Mouse (Mus musculus): ENCODE data around the gene Syt1. TPM values are rescaled to one million over a fixed set of nuclear protein-coding genes. Genes with fewer than 3 reads are reported as not detected.

Gene Syt1
- polyA plus RNA-seq, 1 experiment from 2014 or later = 0.12 TPM

DNA sequence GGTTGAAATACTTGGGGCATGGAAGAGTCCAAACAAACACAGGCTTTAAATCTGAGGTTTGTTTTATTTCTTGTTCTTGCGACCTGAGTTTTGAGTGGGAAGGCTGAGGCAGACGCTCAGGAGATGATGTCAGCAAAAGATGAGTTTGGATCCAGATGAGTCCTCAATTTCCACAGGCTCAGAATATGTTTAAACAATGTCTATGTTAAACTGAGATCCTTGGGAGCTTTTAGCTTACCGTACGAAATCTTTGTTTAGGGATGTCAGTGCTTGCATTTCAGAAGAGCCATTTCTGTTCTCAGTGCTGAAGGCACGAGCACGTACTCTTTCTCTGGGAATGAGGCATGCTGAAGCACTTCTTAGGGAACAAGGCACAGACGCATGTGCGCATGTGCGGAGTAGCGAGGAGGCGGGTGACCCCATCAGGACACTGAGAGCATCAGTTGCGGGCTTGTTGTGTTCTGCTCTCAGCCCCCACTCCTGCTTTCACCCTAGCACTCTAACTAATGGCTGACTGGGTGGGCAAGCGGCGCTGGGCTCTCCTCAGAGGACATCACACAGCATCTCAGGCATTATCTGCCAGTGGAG, 400.6 kb downstream of the Syt1 start:
- DNase-seq (ENCODE audit: low spot score) = no peak
- H3K27ac ChIP-seq (ENCODE audit: low read length) = no peak overlapping the region
- H3K9me3 ChIP-seq (ENCODE audit: low read length) = no peaks in the 10 kb centered on the region
- H3K9ac ChIP-seq (replicated peaks; ENCODE audit: low read depth) = no peak overlapping the region
- no peaks in the 10 kb centered on the region for H3K4me1 ChIP-seq (ENCODE audit: insufficient read depth, low read depth, low read length)
- no peaks in the 10 kb centered on the region for H3K27me3 ChIP-seq (replicated peaks; ENCODE audit: insufficient read depth, low read length)
- no peak overlapping the region for H3K4me2 ChIP-seq (replicated peaks; ENCODE audit: low read depth, low read length)
- no peaks in the 10 kb centered on the region for H3K36me3 ChIP-seq (ENCODE audit: insufficient read depth, low read length)
- no peak overlapping the region for H3K4me3 ChIP-seq (ENCODE audit: low read depth, low read length)
- no peak for TF ChIP-seq CTCF (IDR thresholded peaks at IDR 0.05)
- TF ChIP-seq EP300 (IDR thresholded peaks at IDR 0.05) = no peak
- 62% methylated on average over 14 of the region's 14 CpGs for WGBS
- ATAC-seq = no peak

GRCm38 (mm10) chr10:108601672-108602412, 408.9 kb downstream of the Syt1 start:
- no peak for ATAC-seq
- TF ChIP-seq EP300 (IDR thresholded peaks at IDR 0.05) (no peak), CTCF (IDR thresholded peaks at IDR 0.05) (no peak)
- Histone ChIP-seq H3K9me3 (ENCODE audit: low read length) (peaks cover 6% of the 10 kb centered on the region; the same call in 1 of the 2 replicates), H3K27ac (ENCODE audit: low read length) (no peak overlapping the region), H3K27me3 (replicated peaks; ENCODE audit: insufficient read depth, low read length) (no peaks in the 10 kb centered on the region), H3K36me3 (ENCODE audit: insufficient read depth, low read length) (no peaks in the 10 kb centered on the region), H3K4me2 (replicated peaks; ENCODE audit: low read depth, low read length) (no peak overlapping the region), H3K4me3 (ENCODE audit: low read depth, low read length) (no peak overlapping the region), H3K9ac (replicated peaks; ENCODE audit: low read depth) (no peak overlapping the region), H3K4me1 (ENCODE audit: insufficient read depth, low read depth, low read length) (no peaks in the 10 kb centered on the region)
- WGBS = 33% methylated on average over 8 of the region's 8 CpGs
- no peak for DNase-seq (ENCODE audit: low spot score)

DNA sequence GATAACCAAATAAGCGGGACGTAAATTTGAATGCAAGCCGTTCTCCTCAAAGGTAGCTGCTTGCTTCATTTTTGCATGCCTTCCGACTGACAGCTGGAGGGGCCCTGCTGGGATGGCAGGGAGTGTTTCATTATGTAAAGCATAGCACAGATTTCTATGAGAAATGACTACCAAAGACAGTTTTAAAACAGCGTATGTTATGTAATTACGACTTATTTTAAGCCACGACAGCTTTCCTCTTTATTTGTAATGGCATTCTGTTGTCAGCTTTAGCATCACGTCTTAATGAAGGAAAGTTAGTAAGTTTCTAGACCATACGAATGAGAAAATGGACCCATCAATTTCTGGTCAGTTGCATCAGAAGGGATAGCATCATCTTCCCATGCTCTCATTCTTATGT, 410.1 kb downstream of the Syt1 start:
- TF ChIP-seq EP300 (IDR thresholded peaks at IDR 0.05) (no peak), CTCF (IDR thresholded peaks at IDR 0.05) (no peak)
- ATAC-seq (no peak), DNase-seq (ENCODE audit: low spot score) (no peak)
- Histone ChIP-seq H3K4me2 (replicated peaks; ENCODE audit: low read depth, low read length) (no peak overlapping the region), H3K9ac (replicated peaks; ENCODE audit: low read depth) (no peak overlapping the region), H3K9me3 (ENCODE audit: low read length) (peaks cover 6% of the 10 kb centered on the region; the same call in 1 of the 2 replicates), H3K4me3 (ENCODE audit: low read depth, low read length) (no peak overlapping the region), H3K27me3 (replicated peaks; ENCODE audit: insufficient read depth, low read length) (no peaks in the 10 kb centered on the region), H3K36me3 (ENCODE audit: insufficient read depth, low read length) (no peaks in the 10 kb centered on the region), H3K4me1 (ENCODE audit: insufficient read depth, low read depth, low read length) (no peaks in the 10 kb centered on the region), H3K27ac (ENCODE audit: low read length) (no peak overlapping the region)
- 85% methylated on average over 9 of the region's 9 CpGs for WGBS

DNA sequence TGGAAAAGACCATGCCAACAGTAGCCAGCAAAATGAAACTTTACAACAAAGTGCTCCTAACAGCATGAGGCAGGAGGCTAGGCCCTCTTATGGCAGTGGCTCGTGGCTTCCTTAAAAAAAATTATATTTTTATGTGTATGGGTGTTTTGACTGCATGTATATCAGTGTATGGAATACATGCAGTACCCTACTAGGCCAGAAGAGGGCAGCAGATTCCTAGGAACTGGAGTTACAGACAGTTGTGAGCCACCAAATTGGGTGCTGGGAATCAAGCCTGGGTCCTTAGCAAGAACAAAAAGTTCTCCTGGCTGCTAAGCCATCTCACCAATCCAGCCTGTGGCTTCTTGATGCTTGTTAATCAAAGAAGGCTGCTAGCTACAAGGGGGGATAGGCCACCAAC, 413.4 kb downstream of the Syt1 start:
- ATAC-seq = no peak
- H3K4me2 ChIP-seq (replicated peaks; ENCODE audit: low read depth, low read length) = no peak overlapping the region
- WGBS = 96% methylated on average over 1 of the region's 1 CpGs

GRCm38 (mm10) chr10:108596162-108596927, 414.4 kb downstream of the Syt1 start:
- H3K36me3 ChIP-seq (ENCODE audit: insufficient read depth, low read length) = no peaks in the 10 kb centered on the region
- no peaks in the 10 kb centered on the region for H3K27me3 ChIP-seq (replicated peaks; ENCODE audit: insufficient read depth, low read length)
- no peak overlapping the region; the same call in 1 of the 2 replicates for H3K4me2 ChIP-seq (replicated peaks; ENCODE audit: low read depth, low read length)
- ATAC-seq (no peak), DNase-seq (ENCODE audit: low spot score) (no peak)
- H3K4me1 ChIP-seq (ENCODE audit: insufficient read depth, low read depth, low read length) = no peaks in the 10 kb centered on the region
- WGBS = 20% methylated on average over 11 of the region's 11 CpGs
- H3K9ac ChIP-seq (replicated peaks; ENCODE audit: low read depth) = no peak overlapping the region
- H3K9me3 ChIP-seq (ENCODE audit: low read length) = peaks cover 6% of the 10 kb centered on the region; the same call in 1 of the 2 replicates
- H3K4me3 ChIP-seq (ENCODE audit: low read depth, low read length) = no peak overlapping the region
- no peak overlapping the region for H3K27ac ChIP-seq (ENCODE audit: low read length)
- no peak for TF ChIP-seq CTCF (IDR thresholded peaks at IDR 0.05)
- TF ChIP-seq EP300 (IDR thresholded peaks at IDR 0.05) = no peak

More for the DNA sequence above, 413.4 kb downstream of the Syt1 start:
- H3K4me1 ChIP-seq (ENCODE audit: insufficient read depth, low read depth, low read length) = no peaks in the 10 kb centered on the region
- H3K4me3 ChIP-seq (ENCODE audit: low read depth, low read length) = no peak overlapping the region
- DNase-seq (ENCODE audit: low spot score) = no peak
- TF ChIP-seq EP300 (IDR thresholded peaks at IDR 0.05) (no peak), CTCF (IDR thresholded peaks at IDR 0.05) (peak; percentile 43)
- no peak overlapping the region for H3K27ac ChIP-seq (ENCODE audit: low read length)
- peaks cover 6% of the 10 kb centered on the region; the same call in 1 of the 2 replicates for H3K9me3 ChIP-seq (ENCODE audit: low read length)
- H3K36me3 ChIP-seq (ENCODE audit: insufficient read depth, low read length) = no peaks in the 10 kb centered on the region
- H3K9ac ChIP-seq (replicated peaks; ENCODE audit: low read depth) = no peak overlapping the region
- H3K27me3 ChIP-seq (replicated peaks; ENCODE audit: insufficient read depth, low read length) = no peaks in the 10 kb centered on the region

GRCm38 (mm10) chr10:108589355-108589754, 421.4 kb downstream of the Syt1 start:
- ATAC-seq (no peak), DNase-seq (ENCODE audit: low spot score) (no peak)
- Histone ChIP-seq H3K4me1 (ENCODE audit: insufficient read depth, low read depth, low read length) (no peaks in the 10 kb centered on the region), H3K36me3 (ENCODE audit: insufficient read depth, low read length) (no peaks in the 10 kb centered on the region), H3K27ac (ENCODE audit: low read length) (no peak overlapping the region), H3K9ac (replicated peaks; ENCODE audit: low read depth) (no peak overlapping the region), H3K4me3 (ENCODE audit: low read depth, low read length) (no peak overlapping the region), H3K9me3 (ENCODE audit: low read length) (no peaks in the 10 kb centered on the region), H3K27me3 (replicated peaks; ENCODE audit: insufficient read depth, low read length) (no peaks in the 10 kb centered on the region), H3K4me2 (replicated peaks; ENCODE audit: low read depth, low read length) (no peak overlapping the region)
- 71% methylated on average over 3 of the region's 3 CpGs for WGBS
- no peak for TF ChIP-seq CTCF (IDR thresholded peaks at IDR 0.05)
- TF ChIP-seq EP300 (IDR thresholded peaks at IDR 0.05) = no peak
